Comparison of ENCODE assay signal across 16 mouse cellular contexts in genomic region chr3:39182646-39183045, GRCm38 (mm10).
DNase-seq lines count a peak whose midpoint lies in the region; ATAC-seq and TF ChIP-seq lines count a peak whose summit lies in the region.
"Had no signal": no experiment of that assay in that cellular context is flagged by ENCODE, and none has a peak within 500 bp of the region (broad histone marks: within the 10 kb centered on the region; RNA-seq: fewer than 3 reads in every experiment).

No protein-coding gene starts in this region.

- no peak for ATAC-seq in kidney, embryonic 16.5 days (ENCODE audit: low FRiP score, low TSS enrichment)
- ATAC-seq: forebrain, embryonic 15.5 days had no signal

- no peaks in the 10 kb centered on the region for H3K27me3 ChIP-seq in kidney, embryonic 16.5 days (ENCODE audit: insufficient read depth, low read length)
- H3K27me3 ChIP-seq: forebrain, embryonic 15.5 days; midbrain, embryonic 12.5 days had no signal

- peak; percentile 34 for DNase-seq in gastrocnemius, adult 2 months
- DNase-seq in gastrocnemius, postnatal 36 days = no peak
- peak; percentile 30 for DNase-seq in kidney, postnatal 14 days
- DNase-seq in 3T3-L1 (ENCODE audit: low read depth, low spot score) = peak; percentile 78
- DNase-seq in gastrocnemius, postnatal 10 days = peak; percentile 6
- no peak for DNase-seq in frontal cortex, postnatal 14 days (ENCODE audit: low spot score in 2 of 2)
- DNase-seq: cerebellum, adult 18-20 months; kidney, postnatal 36 days; retina, postnatal 1 day; thymus, postnatal 14 days had no signal

- H3K4me1 ChIP-seq in kidney, embryonic 16.5 days (ENCODE audit: insufficient read depth, low read length) = no peaks in the 10 kb centered on the region
- H3K4me1 ChIP-seq: forebrain, embryonic 15.5 days; hindbrain, embryonic 10.5 days; midbrain, embryonic 12.5 days had no signal

- WGBS in kidney, embryonic 16.5 days = 40% methylated on average over 3 of the region's 3 CpGs

- H3K9me3 ChIP-seq in kidney, embryonic 16.5 days (ENCODE audit: low read length) = peaks cover 9% of the 10 kb centered on the region

- no peak overlapping the region for H3K4me2 ChIP-seq in kidney, embryonic 16.5 days (replicated peaks; ENCODE audit: low read depth, low read length)
- H3K4me2 ChIP-seq: forebrain, embryonic 15.5 days; midbrain, embryonic 12.5 days had no signal

- H3K27ac ChIP-seq in gastrocnemius, adult 2 months = 0 out of 2 replicates have a peak overlapping the region, but pooled peaks have one; percentile 9
- no peak overlapping the region for H3K27ac ChIP-seq in kidney, embryonic 16.5 days (ENCODE audit: low read length)
- H3K27ac ChIP-seq: forebrain, embryonic 15.5 days; hindbrain, embryonic 10.5 days; liver, embryonic 14.5 days; macrophage; midbrain, embryonic 12.5 days had no signal

- H3K36me3 ChIP-seq in kidney, embryonic 16.5 days (ENCODE audit: insufficient read depth, low read length) = no peaks in the 10 kb centered on the region
- H3K36me3 ChIP-seq: forebrain, embryonic 15.5 days; hindbrain, embryonic 10.5 days; midbrain, embryonic 12.5 days had no signal

- H3K9ac ChIP-seq in kidney, embryonic 16.5 days (replicated peaks; ENCODE audit: low read length) = no peak overlapping the region
- H3K9ac ChIP-seq: forebrain, embryonic 15.5 days; liver, embryonic 14.5 days; midbrain, embryonic 12.5 days had no signal

- no peak overlapping the region for H3K4me3 ChIP-seq in gastrocnemius, adult 2 months
- no peak overlapping the region for H3K4me3 ChIP-seq in kidney, embryonic 16.5 days (ENCODE audit: low read length)
- H3K4me3 ChIP-seq: forebrain, embryonic 15.5 days; hindbrain, embryonic 10.5 days; midbrain, embryonic 12.5 days had no signal

- TF ChIP-seq CTCF in gastrocnemius, adult 2 months (IDR thresholded peaks at IDR 0.05) = no peak

- intact Hi-C loops in gastrocnemius, adult 2 months (cut with DNase I) = no loop called here
- intact Hi-C loops in gastrocnemius, postnatal 36 days (cut with DNase I) = no loop called here

Comparison
In these comparisons a context has a peak if more than half of its experiments do, and no peak if none do; other contexts are left out.
1. DNase-seq: peak in gastrocnemius, adult 2 months (single experiment), kidney, postnatal 14 days (single experiment), 3T3-L1 (single experiment) and gastrocnemius, postnatal 10 days (single experiment); none in gastrocnemius, postnatal 36 days (0 of 2) and frontal cortex, postnatal 14 days (0 of 2).